Mouse (Mus musculus) ovary, adult 2 months (tissue): ENCODE measurements around the gene Phox2b. TPM values are rescaled to one million over a fixed set of nuclear protein-coding genes. Genes with fewer than 3 reads are reported as not detected.

Experiments used
- polyA plus RNA-seq: library from polyadenylated mRNA; depleted of rRNA; stranded (reverse); fragments of >200 nt; gene quantifications from 2 replicates; pipeline ENCODE4 v1.2.3, GENCODE M21; 2012; rRNA removed

The Phox2b gene
- polyA plus RNA-seq, result not detected in 2 replicates

DNA sequence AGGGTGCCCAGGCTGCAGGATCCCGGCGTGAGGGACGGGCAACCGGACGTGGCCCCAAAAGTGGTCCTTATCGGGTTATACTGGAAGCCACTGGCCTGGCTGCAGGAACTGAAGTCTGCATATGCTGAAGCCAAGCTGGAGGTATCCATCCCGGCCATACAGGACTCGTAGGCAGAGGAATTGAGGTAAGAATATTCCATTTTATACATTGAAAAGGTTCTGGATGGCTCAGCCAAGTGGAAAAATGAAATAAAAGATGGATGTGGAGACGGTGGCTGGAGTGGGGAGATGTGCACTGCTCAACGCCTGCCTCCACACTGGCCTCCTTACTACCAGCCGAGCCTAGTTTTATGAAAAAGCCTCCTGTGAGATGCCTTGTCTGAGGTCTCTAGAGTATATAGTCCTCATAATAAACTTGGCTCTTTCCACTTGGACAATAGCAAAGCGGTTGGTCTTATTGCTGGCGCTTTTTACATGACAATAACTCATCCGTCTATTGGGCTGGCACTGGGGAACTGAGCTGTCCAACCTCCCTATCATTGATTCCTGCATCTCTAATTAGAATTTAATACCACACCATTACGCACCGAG lies at the start of gene Phox2b:
Gene Phox2b, minus strand, starts transcription at position 569 of the 591 bp plus-strand sequence.

Other genes with a start within 250 kb of the Phox2b start
- gene Tmem33, start 161.3 kb upstream of the Phox2b start, polyA plus RNA-seq, result 147 and 168 TPM in 2 replicates
- 32.3 and 45.6 TPM in 2 replicates for gene Slc30a9, start 207.7 kb upstream of the Phox2b start, polyA plus RNA-seq